Mouse (Mus musculus): Measurements from ENCODE around the gene Car2. TPM values are rescaled to one million over a fixed set of nuclear protein-coding genes. Genes with fewer than 3 reads are reported as not detected.

Gene Car2
- polyA plus RNA-seq, 1 experiment from 2014 or later = 74.3 TPM

- Histone ChIP-seq H3K36me3 (ENCODE audit: control insufficient read depth, insufficient read depth, low read length) (no peaks in the 10 kb centered on the region), H3K27me3 (ENCODE audit: control insufficient read depth, insufficient read depth, low read length) (no peaks in the 10 kb centered on the region), H3K9me3 (ENCODE audit: control insufficient read depth, low read depth, low read length) (no peaks in the 10 kb centered on the region), H3K9ac (replicated peaks; ENCODE audit: low read depth, low read length) (no peak overlapping the region), H3K4me3 (ENCODE audit: low read depth, low read length) (no peak overlapping the region), H3K4me2 (replicated peaks; ENCODE audit: low read depth, low read length) (no peak overlapping the region), H3K27ac (ENCODE audit: low read length) (no peak overlapping the region), H3K4me1 (ENCODE audit: control insufficient read depth, insufficient read depth, low read length) (no peaks in the 10 kb centered on the region)
- no peak for ATAC-seq (ENCODE audit: insufficient number of reproducible peaks, insufficient read depth, low FRiP score, low read depth)
- 79% methylated on average over 1 of the region's 1 CpGs for WGBS
Measured at GRCm38 (mm10) chr3:14861165-14861564, 24.9 kb upstream of the Car2 start.

DNA sequence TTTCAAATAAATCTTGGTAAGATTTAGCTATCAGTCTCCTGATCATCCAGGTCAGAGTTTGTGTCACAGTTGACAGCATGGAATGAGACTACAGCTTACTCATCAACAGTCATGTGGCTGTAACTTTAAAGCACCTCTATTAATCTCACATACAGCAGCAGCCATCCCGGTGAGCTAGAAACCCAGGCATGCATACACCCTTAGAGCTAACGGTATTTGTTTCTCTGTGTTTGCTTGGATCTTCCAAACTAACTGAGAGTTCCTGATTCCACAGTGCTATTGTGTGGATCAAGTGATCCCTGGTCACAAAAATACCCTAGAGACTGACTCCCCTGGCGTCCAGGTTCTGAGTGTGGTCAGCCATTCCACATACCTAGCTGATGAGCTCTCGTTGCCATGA, 24.3 kb upstream of the Car2 start:
- H3K9ac ChIP-seq (replicated peaks; ENCODE audit: low read depth, low read length) = no peak overlapping the region
- WGBS = 39% methylated on average over 4 of the region's 4 CpGs

DNA sequence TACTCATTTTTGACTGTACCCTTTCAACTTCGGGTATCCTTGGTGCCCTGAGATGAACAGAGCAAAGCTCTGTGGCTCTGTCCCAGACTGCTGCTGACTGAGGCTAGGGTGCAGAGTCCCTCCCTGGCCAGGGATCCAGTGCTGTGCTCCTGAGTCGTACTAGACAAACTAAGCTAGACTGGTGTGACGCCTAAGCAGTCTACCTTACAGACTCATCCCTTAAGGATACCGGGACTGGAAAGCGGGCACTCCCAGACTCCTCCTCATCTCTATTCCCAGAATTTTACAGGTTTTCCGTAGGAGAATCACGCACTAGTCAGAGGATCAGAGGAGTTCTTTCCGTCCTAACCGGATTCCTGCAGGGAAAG, 23.4 kb upstream of the Car2 start:
- Histone ChIP-seq H3K27ac (ENCODE audit: low read length) (no peak overlapping the region), H3K27me3 (ENCODE audit: control insufficient read depth, insufficient read depth, low read length) (no peaks in the 10 kb centered on the region), H3K9me3 (ENCODE audit: control insufficient read depth, low read depth, low read length) (no peaks in the 10 kb centered on the region), H3K4me3 (ENCODE audit: low read depth, low read length) (peak overlapping the region; percentile 32), H3K4me2 (replicated peaks; ENCODE audit: low read depth, low read length) (peak overlapping the region; percentile 75), H3K9ac (replicated peaks; ENCODE audit: low read depth, low read length) (no peak overlapping the region), H3K4me1 (ENCODE audit: control insufficient read depth, insufficient read depth, low read length) (no peaks in the 10 kb centered on the region), H3K36me3 (ENCODE audit: control insufficient read depth, insufficient read depth, low read length) (no peaks in the 10 kb centered on the region)
- WGBS = under 1% methylated on average over 9 of the region's 9 CpGs
- ATAC-seq (ENCODE audit: insufficient number of reproducible peaks, insufficient read depth, low FRiP score, low read depth) = peak; percentile 69; the same call in 1 of the 2 replicates

More for the DNA sequence above, 24.3 kb upstream of the Car2 start:
- H3K4me1 ChIP-seq (ENCODE audit: control insufficient read depth, insufficient read depth, low read length) = no peaks in the 10 kb centered on the region
- H3K4me3 ChIP-seq (ENCODE audit: low read depth, low read length) = no peak overlapping the region
- H3K9me3 ChIP-seq (ENCODE audit: control insufficient read depth, low read depth, low read length) = no peaks in the 10 kb centered on the region
- no peaks in the 10 kb centered on the region for H3K27me3 ChIP-seq (ENCODE audit: control insufficient read depth, insufficient read depth, low read length)
- H3K4me2 ChIP-seq (replicated peaks; ENCODE audit: low read depth, low read length) = no peak overlapping the region
- no peak overlapping the region for H3K27ac ChIP-seq (ENCODE audit: low read length)
- ATAC-seq (ENCODE audit: insufficient number of reproducible peaks, insufficient read depth, low FRiP score, low read depth) = no peak
- H3K36me3 ChIP-seq (ENCODE audit: control insufficient read depth, insufficient read depth, low read length) = no peaks in the 10 kb centered on the region

- Histone ChIP-seq H3K9me3 (ENCODE audit: control insufficient read depth, low read depth, low read length) (no peaks in the 10 kb centered on the region), H3K36me3 (ENCODE audit: control insufficient read depth, insufficient read depth, low read length) (no peaks in the 10 kb centered on the region), H3K4me3 (ENCODE audit: low read depth, low read length) (peak within 1 kb of the TSS; percentile 32), H3K4me2 (replicated peaks; ENCODE audit: low read depth, low read length) (peak within 1 kb of the TSS; percentile 75), H3K4me1 (ENCODE audit: control insufficient read depth, insufficient read depth, low read length) (no peaks in the 10 kb centered on the region), H3K9ac (replicated peaks; ENCODE audit: low read depth, low read length) (no peak within 1 kb of the TSS), H3K27me3 (ENCODE audit: control insufficient read depth, insufficient read depth, low read length) (no peaks in the 10 kb centered on the region), H3K27ac (ENCODE audit: low read length) (no peak within 1 kb of the TSS)
- peak; percentile 75 for ATAC-seq (ENCODE audit: insufficient number of reproducible peaks, insufficient read depth, low FRiP score, low read depth)
- WGBS = 4% methylated on average over 18 of the region's 18 CpGs
Measured at GRCm38 (mm10) chr3:14863022-14863711, 22.9 kb upstream of the Car2 start, which contains the start of gene Car3. TSS of gene Car3 (plus strand) at chr3:14863512.

- Histone ChIP-seq H3K4me3 (ENCODE audit: low read depth, low read length) (no peak overlapping the region), H3K9me3 (ENCODE audit: control insufficient read depth, low read depth, low read length) (no peaks in the 10 kb centered on the region), H3K27me3 (ENCODE audit: control insufficient read depth, insufficient read depth, low read length) (no peaks in the 10 kb centered on the region), H3K27ac (ENCODE audit: low read length) (no peak overlapping the region), H3K4me1 (ENCODE audit: control insufficient read depth, insufficient read depth, low read length) (no peaks in the 10 kb centered on the region), H3K9ac (replicated peaks; ENCODE audit: low read depth, low read length) (no peak overlapping the region), H3K4me2 (replicated peaks; ENCODE audit: low read depth, low read length) (no peak overlapping the region), H3K36me3 (ENCODE audit: control insufficient read depth, insufficient read depth, low read length) (no peaks in the 10 kb centered on the region)
- ATAC-seq (ENCODE audit: insufficient number of reproducible peaks, insufficient read depth, low FRiP score, low read depth) = no peak
- 93% methylated on average over 2 of the region's 2 CpGs for WGBS
Measured at GRCm38 (mm10) chr3:14863922-14864321, 22.2 kb upstream of the Car2 start.

DNA sequence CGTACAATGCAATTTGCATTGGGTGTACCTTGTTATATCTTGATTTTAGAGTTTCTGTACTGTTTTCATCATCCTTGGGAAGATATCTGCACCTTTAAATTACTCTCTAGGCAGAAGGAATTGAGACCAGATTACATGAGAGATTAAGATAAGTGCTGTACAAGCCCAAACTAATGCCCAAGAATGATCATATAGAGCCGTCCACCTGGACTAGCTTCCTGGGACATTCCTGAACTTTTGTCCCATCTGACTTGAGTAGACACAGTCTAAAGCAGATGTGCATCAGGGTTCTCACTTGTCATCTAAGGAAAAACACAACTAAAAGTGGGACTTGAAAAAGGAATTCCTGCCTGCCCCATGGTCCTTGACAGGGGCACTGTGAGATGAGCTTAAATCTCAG, 20.1 kb upstream of the Car2 start:
- Histone ChIP-seq H3K9ac (replicated peaks; ENCODE audit: low read depth, low read length) (no peak overlapping the region), H3K9me3 (ENCODE audit: control insufficient read depth, low read depth, low read length) (no peaks in the 10 kb centered on the region), H3K27me3 (ENCODE audit: control insufficient read depth, insufficient read depth, low read length) (no peaks in the 10 kb centered on the region), H3K4me1 (ENCODE audit: control insufficient read depth, insufficient read depth, low read length) (no peaks in the 10 kb centered on the region), H3K27ac (ENCODE audit: low read length) (no peak overlapping the region), H3K4me2 (replicated peaks; ENCODE audit: low read depth, low read length) (no peak overlapping the region), H3K4me3 (ENCODE audit: low read depth, low read length) (no peak overlapping the region), H3K36me3 (ENCODE audit: control insufficient read depth, insufficient read depth, low read length) (no peaks in the 10 kb centered on the region)
- ATAC-seq (ENCODE audit: insufficient number of reproducible peaks, insufficient read depth, low FRiP score, low read depth) = no peak
- WGBS = 72% methylated on average over 2 of the region's 2 CpGs

DNA sequence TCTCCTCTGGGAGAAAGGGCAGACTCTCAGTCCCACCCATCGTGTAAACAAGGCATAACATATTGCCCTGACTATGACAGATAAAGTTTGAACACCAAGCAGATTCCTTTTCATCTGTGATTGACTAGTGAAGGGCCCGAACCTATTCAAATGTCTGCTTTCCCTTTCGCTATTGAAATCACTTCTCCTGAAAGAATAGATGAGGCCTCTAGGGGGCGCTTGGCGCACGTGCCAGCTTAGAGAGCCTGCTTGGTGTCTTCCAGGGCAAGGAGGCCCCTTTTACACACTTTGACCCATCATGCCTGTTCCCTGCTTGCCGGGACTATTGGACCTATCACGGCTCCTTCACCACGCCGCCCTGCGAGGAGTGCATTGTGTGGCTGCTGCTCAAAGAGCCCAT, 16.3 kb upstream of the Car2 start:
- Histone ChIP-seq H3K4me1 (ENCODE audit: control insufficient read depth, insufficient read depth, low read length) (no peaks in the 10 kb centered on the region), H3K9me3 (ENCODE audit: control insufficient read depth, low read depth, low read length) (no peaks in the 10 kb centered on the region), H3K4me3 (ENCODE audit: low read depth, low read length) (no peak overlapping the region), H3K9ac (replicated peaks; ENCODE audit: low read depth, low read length) (no peak overlapping the region), H3K4me2 (replicated peaks; ENCODE audit: low read depth, low read length) (no peak overlapping the region), H3K36me3 (ENCODE audit: control insufficient read depth, insufficient read depth, low read length) (no peaks in the 10 kb centered on the region), H3K27ac (ENCODE audit: low read length) (no peak overlapping the region), H3K27me3 (ENCODE audit: control insufficient read depth, insufficient read depth, low read length) (no peaks in the 10 kb centered on the region)
- WGBS = 25% methylated on average over 11 of the region's 11 CpGs
- ATAC-seq (ENCODE audit: insufficient number of reproducible peaks, insufficient read depth, low FRiP score, low read depth) = 0 out of 2 replicates have a peak, but pooled peaks have one; percentile 40

GRCm38 (mm10) chr3:14870528-14870927, 15.5 kb upstream of the Car2 start:
- Histone ChIP-seq H3K36me3 (ENCODE audit: control insufficient read depth, insufficient read depth, low read length) (no peaks in the 10 kb centered on the region), H3K9me3 (ENCODE audit: control insufficient read depth, low read depth, low read length) (no peaks in the 10 kb centered on the region), H3K4me3 (ENCODE audit: low read depth, low read length) (no peak overlapping the region), H3K9ac (replicated peaks; ENCODE audit: low read depth, low read length) (no peak overlapping the region), H3K4me2 (replicated peaks; ENCODE audit: low read depth, low read length) (no peak overlapping the region), H3K4me1 (ENCODE audit: control insufficient read depth, insufficient read depth, low read length) (no peaks in the 10 kb centered on the region), H3K27me3 (ENCODE audit: control insufficient read depth, insufficient read depth, low read length) (no peaks in the 10 kb centered on the region), H3K27ac (ENCODE audit: low read length) (no peak overlapping the region)
- ATAC-seq (ENCODE audit: insufficient number of reproducible peaks, insufficient read depth, low FRiP score, low read depth) = no peak
- WGBS = 61% methylated on average over 1 of the region's 1 CpGs

DNA sequence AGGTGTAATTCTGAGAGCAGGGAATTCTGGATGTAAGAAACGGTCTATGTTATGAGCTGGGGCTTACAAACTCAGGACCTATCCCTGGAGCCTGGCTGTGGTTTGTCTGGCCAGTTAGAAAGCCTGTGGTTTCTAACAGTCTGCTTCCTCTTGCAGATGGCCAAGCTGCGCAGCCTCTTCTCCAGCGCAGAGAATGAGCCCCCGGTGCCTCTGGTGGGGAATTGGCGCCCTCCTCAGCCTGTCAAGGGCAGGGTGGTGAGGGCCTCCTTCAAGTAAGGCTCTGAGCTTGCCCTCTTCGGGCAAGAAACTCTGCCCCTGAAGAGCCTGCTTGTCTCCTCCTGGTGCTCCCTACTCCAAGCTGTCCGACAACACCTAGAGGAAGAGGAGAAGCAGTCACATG, 14.7 kb upstream of the Car2 start:
- Histone ChIP-seq H3K9me3 (ENCODE audit: control insufficient read depth, low read depth, low read length) (no peaks in the 10 kb centered on the region), H3K9ac (replicated peaks; ENCODE audit: low read depth, low read length) (no peak overlapping the region), H3K36me3 (ENCODE audit: control insufficient read depth, insufficient read depth, low read length) (no peaks in the 10 kb centered on the region), H3K4me3 (ENCODE audit: low read depth, low read length) (no peak overlapping the region), H3K4me1 (ENCODE audit: control insufficient read depth, insufficient read depth, low read length) (no peaks in the 10 kb centered on the region), H3K27me3 (ENCODE audit: control insufficient read depth, insufficient read depth, low read length) (no peaks in the 10 kb centered on the region), H3K4me2 (replicated peaks; ENCODE audit: low read depth, low read length) (no peak overlapping the region), H3K27ac (ENCODE audit: low read length) (no peak overlapping the region)
- 60% methylated on average over 7 of the region's 7 CpGs for WGBS
- no peak for ATAC-seq (ENCODE audit: insufficient number of reproducible peaks, insufficient read depth, low FRiP score, low read depth)
